Mouse (Mus musculus) hindlimb bud, embryonic 11.5 days (tissue): ENCODE data around the gene Tfap4.

Experiments
- DNase-seq: peaks from one replicate; pipeline ENCODE4 v3.0.0-alpha.2; 2012; ENCODE audit warnings: low read depth, low spot score; ENCODE audit errors: extremely low spot score

The Tfap4 gene

DNA sequence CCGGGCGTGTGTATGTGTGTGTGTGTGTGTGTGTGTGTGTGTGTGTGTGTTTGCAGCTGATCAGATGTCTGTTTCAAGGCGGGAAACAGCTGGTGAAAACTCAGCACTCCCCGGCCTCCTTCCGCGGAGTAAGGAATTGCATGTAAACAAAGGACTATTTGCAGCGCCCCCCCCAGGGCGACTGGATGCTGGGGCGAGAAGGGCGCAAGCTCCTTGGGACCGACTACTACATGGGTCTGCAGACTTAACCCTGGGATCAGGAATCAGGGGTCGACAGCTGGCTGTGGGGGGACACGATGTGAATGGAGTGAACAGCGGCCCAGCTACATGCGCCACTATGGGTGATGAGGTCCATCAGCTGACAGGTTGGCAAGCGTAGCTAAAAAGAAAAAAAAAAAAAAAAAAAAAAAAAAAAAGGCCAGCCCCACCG is at the start of gene Tfap4:
Gene Tfap4 (minus strand): TSS at position 140 of the 430 bp plus-strand sequence.
- DNase-seq: no peak

DNA sequence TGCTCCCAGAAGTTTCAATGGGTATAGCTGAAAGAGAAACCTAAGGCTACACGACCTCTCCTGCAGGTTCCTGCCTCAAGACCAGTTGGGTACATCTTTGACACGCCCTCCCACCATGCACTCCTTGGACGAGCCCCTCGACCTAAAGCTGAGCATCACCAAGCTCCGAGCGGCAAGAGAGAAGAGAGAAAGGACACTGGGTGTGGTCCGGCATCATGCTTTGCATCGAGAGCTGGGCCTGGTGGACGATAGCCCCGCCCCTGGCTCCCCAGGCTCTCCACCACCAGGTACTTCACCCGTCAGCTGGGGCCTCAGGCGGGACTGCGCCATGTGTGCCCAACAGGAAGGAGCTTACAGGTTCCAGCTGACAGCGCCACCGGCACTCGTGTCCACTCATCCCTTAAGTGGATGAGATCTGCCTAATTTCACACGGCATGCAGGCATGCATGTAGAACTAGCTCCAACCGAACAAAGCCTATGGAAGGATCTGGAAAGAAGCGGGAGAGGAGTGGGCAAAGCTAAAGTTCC is 48.9 kb upstream of the Tfap4 start:
- DNase-seq: no peak

DNA sequence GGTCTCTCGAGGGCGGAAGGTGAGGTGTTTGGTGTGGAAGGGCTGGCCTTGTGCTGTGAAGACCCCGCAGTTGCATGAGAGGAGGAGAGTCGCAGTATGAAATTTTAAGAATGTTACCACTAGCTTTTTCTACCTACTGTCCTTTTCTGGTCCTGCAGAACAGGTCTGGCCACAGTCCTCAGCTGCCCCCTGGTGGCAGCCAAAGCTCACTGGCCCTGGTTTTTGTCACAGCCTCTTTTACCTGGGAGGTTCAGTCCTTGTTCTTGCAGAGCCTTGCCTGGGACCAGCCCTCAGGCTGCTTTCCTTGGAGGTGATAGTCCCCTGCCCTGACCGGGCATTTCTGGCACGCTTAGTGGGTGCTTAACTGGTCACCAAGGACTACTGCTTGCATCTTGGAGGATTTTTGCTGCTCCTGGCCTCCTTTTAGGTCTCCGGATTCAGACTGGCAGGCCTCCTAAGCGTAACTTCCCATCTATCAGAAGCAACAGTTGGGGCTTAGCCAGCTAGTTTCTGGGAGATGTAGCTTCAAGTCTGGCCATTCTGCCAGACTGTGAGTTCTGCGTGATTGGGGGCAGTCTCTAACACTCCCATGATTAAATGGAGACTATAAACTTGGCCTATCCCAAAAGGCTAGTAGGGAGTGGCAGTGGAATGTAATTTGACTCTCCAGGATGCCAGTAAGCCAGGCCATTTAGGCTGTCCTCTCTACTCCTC is 48.3 kb upstream of the Tfap4 start:
- peak; percentile 80 for DNase-seq

DNA sequence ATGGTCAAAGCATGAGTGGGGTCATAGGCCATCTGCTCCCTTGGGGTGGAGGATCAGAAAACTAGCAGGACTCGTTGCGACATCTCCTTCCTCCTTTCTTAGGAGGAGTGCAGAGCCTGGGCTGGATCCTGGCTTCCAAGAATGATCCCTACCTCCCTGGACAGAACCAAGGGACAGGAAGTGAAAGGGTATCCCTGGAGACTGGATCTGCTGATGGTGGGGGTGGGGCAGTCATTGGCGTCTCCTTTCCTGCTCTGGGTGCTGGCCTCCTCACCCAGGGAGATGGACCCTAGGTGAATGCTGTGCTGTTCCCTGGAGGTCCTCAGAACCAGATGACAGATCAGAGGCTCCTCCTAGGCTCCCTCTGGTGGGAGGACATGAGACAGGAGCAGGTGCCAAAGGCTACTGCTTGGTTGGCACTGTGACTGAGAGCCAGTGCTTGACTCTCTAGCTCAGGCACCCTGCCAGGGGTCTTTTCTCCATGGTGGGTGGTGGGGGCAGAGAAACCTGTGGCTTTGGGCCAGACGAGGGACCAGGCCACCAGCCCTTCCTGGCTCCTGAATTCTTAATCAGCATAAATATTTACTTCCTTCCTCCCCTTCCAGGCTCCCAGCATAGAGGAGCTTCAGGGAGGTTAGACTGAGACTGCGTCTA is 46.9 kb upstream of the Tfap4 start:
- DNase-seq: no peak

DNA sequence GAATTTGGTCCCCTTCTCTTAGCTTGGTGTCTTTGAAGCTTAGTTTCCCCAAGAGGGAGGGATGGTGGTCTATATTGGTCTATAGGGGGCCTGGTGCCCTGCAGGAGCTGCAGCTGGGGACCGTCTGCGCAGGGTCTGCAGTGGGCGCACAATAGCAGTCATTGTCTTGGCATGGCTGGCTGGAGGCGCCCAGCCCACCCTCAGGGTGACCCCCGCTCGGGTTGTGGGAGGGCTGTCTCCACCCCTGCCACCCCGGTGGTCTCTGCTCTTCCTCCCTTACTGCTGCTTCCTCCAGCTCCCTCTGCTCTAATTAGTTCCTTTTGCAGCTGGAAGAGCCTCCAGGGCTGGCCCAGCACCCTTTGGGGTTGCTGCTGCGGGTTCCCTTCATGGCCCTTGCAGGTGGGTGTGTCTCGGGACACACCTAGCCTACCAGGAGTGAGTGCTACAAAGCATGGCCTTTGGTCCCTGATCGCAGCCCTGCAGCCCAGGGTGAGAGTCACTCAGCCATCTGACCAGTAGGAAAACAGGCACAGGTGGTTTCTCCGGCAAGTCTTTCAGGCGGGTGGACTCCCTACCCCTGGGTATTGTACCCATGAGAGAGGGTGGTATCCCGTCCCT is 46.0 kb upstream of the Tfap4 start:
- DNase-seq: no peak

DNA sequence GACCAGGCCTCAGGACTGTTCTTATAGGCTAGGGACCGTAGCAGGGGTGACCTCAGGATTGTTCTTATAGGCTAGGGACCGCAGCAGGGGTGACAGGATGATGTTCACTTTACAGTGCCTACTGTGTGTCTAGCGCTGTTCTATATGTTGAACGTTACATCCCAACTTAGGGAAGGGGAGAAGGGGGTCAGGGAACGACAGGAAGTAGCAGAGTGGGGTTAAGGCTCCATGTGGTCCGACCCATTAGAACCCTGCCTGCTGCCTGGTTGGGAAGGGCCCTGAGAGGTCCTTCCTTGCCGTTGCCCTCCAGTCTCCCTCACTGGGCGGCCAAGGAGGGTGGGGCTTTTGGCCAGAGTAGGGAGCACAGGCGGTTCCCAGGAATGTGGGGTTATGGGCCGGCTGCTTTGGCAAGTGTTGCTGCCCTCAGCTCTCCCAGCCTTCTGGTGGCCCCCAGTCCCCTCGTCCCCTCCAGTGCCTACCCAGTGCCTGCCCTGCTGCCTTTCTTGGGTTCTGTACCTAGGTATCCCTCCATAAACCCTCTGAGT is 44.7 kb upstream of the Tfap4 start:
- no peak for DNase-seq

DNA sequence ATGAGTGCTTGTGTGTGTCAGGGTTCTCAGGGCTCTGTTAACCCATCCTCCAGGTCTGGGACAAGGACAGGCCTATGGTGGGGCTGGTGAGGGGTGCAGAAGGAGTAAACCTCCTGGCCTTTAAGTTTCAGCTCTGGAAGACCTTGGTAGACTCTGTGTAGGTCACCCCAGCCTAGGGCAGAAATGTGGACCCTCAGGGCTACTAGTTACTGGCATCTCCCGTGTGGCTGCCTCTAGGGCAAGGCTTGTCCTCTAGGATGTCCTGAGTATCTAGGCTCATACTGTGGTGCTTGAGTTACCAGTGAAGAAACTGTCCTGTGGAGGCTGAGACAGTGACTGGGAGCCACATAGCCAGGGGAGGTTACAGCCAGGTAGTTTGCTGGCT is 43.8 kb upstream of the Tfap4 start:
- DNase-seq: no peak

DNA sequence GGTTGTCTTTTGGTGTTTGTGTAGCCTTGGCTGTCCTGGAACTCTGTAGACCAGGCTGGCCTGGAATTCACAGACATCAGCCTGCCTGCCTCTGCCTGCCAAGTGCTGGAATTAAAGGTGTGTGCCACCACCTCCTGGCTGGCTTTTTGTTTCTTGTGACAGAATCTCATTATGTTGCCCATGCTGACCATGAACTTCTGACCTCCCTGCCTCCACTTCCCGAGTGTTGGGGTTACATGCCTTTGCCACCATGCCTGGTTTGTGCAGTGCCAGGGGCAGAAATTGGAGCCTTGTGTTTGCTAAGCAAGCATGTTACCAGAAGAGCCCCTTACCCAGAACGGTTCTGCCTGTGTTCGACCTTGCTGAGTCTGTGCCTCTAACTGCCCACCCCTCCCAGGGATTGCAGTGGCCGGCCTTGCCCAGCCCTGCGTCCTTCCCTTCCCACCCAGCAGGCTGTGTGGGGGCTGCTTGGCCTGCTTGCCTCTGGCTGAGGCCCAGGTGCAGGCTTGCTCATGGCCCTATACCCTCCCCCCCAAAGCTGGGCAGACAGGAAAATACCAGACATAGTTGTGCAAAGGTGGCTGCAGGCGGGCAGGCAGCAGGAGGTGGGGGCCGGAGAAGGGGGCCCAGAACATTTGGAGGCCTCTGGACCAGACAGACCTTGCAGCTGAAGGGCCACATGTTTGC is 43.3 kb upstream of the Tfap4 start:
- DNase-seq: no peak

DNA sequence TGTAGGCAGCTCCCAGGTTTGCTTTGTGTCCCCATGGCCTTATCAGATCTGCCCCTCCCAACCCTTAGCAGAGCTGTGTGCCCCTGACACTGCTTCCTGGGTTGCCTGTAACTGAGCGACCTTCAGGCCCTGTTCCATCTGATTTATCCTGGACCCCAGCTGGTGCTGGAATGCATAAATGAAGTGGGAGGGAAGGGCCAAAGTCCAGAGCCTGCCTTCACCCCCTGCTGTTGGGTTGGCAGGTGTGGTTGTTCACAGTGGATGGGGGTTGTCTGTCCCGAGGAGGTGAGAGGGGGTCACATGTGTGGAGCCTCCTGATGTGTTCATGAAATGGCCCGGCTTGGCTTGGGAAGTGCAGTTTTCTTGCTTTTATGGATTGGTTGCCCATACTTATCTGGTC is 42.5 kb upstream of the Tfap4 start:
- DNase-seq: no peak

DNA sequence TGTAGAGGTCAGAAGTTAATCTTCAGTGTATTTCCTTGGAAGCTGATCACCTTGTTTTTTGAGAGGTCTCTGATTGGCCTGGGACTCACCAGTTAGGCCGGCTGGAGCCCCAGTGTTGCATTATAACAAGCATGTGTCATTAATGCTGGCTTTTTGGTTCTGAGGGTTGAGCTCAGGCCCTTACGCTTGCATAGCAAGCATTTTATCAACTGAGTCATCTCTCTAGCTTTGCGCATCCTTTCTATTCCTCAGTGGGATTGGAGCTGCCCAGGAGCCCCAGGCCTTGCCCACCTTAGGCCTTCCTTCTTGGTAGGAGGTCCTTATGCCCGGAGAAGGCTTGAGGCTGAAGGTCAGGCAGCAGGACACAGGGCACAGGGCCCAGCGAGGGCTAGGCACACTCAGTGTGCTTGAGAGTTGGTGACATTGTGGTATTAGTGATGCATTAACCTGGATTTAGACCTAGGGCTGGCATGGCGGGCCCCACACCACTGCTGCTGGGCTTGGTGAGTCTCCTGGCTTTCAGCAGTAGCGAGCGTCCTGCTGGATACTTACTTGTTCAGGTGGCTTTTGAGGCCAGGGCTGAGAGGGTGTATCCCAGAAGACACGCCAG is 41.2 kb upstream of the Tfap4 start:
- no peak for DNase-seq

DNA sequence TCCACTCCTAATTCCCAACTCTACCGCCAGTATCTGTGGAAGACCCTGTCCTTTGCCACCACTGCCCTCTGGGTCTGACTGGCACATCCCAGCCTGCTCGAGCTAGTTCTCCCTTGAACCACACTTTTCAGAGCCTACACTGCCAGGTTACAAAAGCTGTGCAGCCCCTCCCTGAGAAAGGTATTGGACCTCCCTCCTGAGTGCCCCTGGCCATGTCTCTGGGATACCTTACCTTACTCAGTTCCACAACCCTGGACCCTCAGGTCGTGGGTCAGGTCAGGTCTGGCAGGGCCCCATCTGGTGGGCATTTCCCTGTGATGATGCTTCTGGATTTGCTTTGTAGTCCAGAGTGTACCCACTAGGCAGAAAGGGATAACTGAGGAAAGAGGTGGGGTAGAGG is 40.0 kb upstream of the Tfap4 start:
- no peak for DNase-seq

DNA sequence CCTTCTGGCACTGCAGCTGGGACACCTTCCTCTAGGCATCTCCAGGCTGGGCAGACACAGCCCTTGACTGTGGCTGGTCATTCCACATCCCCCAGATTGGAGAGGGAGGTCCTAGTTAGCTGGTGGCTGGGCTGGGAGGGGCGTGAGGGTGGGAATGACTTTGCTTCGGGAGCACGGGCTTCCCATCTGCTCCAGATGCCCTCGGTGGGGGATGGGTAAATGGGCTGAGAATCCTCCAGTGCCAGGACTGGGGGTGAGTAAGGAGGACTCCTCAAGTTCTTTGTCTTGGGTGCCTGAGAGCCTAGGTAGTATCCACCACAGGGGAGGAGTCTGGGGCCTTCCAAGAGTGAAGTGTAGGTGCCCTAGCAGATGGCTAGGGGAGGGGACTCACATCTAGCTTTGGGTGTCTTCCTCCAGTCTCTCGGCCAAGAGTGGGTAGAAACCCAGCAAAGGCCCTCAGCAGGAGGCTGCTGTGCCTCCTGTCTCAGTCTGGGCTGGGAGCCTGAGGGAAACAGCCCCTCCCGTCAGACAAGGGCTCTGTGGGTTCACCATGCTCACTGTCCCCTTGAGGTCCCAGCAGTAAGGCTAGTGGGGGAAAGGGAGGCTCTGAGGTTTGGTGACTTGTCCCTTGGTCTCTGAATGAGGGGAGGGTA is 39.4 kb upstream of the Tfap4 start:
- DNase-seq: no peak

DNA sequence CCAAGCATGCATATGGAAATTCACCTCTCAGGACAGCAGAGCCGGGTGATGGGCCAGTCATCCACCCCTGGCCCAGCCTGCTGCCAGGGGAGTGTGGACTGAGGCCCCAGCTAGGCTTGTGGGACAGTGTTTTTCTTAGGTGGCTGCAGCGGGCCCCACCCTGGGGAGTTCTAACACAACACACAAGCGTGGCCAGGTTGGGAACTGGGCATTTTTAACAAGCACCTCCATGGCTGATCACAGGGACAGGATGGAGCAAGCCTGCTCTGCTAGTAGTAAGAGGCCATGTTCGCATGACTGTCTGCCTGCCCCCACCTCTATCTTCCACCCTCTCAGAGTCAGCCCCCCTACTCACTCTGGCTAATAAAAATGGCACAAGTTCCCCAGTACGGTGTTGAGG is 38.4 kb upstream of the Tfap4 start:
- DNase-seq: no peak

DNA sequence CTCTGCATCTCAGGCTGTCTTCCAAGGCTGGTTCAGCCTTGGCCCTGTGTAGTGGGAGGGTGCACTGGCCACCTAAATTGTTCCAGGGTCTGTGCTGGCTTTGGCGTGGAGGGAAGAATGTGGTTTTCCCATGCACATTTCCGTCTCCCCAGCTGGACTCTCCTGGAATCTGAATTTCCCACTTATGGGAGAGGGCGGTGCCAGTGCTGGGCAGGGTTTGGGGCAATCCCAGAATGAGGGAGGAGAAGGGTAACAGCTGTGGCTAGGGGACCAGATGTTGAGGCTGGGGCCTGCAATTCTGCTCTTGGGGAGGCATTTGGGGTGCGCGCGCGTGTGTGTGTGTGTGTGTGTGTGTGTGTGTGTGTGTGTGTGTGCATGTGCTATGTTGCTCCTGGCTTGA is 37.6 kb upstream of the Tfap4 start:
- DNase-seq: no peak

DNA sequence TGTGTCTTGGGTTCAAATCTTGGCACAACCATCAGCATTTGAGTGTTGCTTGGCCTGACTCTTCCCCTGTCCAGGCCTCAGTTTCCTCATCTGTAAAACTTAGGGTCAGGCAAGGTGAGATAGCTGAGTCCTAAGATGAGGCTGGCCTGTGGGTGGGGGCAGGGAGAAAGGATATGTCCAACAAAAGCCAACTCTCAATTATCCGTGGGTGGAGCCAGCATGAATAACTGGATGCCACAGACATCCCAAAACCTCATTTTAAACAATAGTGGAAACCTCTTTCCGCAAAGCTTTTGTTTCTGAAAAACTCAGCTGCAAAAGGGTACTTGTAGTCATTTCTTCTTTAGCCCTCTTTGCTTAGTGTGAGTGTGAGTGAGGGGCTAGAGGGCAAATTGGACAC is 37.2 kb upstream of the Tfap4 start:
- DNase-seq: no peak

DNA sequence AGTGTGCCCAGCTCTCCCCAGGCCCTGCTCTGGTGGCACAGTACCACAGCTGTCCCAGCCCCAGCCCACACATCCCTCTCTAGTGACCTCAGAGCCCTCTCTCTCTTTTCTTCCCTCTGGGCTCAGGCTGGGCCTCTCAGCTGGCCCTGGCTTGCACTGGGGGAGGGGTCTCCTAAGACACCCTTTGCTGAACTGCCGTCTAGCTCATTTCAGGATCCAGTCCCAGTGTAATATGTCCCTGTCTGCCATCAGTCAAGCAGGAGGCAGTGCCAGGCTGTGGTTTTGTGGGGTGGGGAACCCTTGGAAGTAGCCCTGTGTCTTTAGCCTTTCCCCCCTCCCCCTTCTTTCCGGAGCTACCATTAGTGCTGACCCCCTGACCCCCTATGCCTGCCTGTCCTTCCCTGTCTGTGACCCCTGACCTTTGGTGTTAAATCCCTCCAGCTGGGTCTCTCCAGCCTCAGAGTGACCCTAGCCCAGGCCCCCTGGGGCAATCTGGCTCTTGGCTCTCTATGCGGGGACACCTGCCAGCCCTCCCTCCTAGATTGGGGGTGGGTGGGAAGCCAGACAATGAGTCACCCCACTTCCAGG is 36.6 kb upstream of the Tfap4 start:
- no peak for DNase-seq

DNA sequence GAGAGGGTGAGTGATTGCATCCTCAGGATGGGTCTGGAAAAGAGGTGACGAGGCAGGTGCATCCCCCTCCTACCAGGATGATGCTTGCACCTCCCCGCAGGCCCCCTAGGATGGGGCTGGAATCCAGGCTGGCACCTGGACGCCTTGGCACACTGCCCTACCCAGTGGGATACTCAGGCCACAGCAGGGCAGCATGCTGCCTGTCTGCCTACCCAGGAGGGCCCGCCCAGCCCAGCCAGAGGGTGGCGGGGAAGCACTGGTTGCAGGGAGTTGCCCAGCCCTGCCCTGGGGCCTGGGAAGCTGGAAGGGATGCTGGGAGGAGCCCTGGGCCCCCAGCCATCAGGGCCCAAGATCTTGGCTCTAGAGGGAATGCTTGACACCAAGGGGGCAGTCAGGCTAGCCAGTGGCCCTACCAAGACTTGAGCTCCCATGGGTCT is 35.9 kb upstream of the Tfap4 start:
- no peak for DNase-seq

DNA sequence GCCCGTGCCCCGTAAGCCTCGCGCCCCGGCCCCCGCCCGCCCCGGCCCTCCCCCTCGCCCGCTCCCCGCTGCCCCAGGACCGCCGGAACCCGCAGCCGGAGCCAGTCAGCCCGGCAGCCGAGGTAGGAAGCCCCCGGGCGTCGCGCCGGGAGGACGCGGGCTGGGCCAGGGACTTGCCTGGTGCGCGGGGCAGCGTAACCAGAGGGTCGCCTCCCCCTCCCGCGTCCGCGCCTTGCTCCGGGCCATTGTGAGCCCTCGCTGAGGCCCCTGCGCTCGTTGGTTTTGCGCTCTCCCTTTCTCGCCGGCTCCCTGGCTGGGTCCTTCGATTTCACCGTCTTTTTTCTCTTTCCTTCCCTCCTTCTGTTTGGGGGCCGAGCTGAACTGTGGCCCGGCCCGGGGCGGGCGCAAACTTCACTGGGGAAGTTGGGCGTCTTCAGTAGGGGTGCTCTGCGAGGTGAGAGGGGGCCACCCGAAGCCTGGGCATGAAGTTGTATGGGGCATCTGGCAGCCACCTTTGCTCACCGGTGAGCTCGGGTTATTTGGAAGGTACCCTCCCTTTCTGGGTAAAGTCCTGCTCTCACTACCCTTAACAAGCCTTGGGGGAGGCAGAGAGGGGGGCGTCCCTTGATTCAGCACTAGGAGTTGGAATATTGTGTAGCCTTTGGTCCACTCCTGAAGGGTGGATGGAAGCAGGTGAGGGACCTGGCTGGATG is 35.3 kb upstream of the Tfap4 start:
- DNase-seq: no peak
